Mouse (Mus musculus): ENCODE data around the gene Gtf3c2. TPM values are rescaled to one million over a fixed set of nuclear protein-coding genes. Genes with fewer than 3 reads are reported as not detected.

Gene Gtf3c2
- polyA plus RNA-seq, 1 experiment from 2014 or later, result 78.2 TPM

Other genes starting within 250 kb of the Gtf3c2 start
- 2.1 and 3.3 TPM in 2 replicates for gene Cgref1, start 234.6 kb downstream of the Gtf3c2 start, polyA plus RNA-seq (2015; fragmentation: Nextera tagmentation; extraction: Ambion mirVana)
- gene Preb, start 219.8 kb downstream of the Gtf3c2 start, polyA plus RNA-seq (2015; fragmentation: Nextera tagmentation; extraction: Ambion mirVana), result 125 and 129 TPM in 2 replicates
- 0.21 and 0.40 TPM in 2 replicates for gene Tcf23, start 211.5 kb downstream of the Gtf3c2 start, polyA plus RNA-seq (2015; fragmentation: Nextera tagmentation; extraction: Ambion mirVana)
- 170 and 172 TPM in 2 replicates for gene Atraid, start 131.8 kb downstream of the Gtf3c2 start, polyA plus RNA-seq (2015; fragmentation: Nextera tagmentation; extraction: Ambion mirVana)
- gene Slc5a6, start 131.2 kb downstream of the Gtf3c2 start, polyA plus RNA-seq (2015; fragmentation: Nextera tagmentation; extraction: Ambion mirVana), result 6.1 and 8.2 TPM in 2 replicates
- 19.8 and 23.7 TPM in 2 replicates for gene Cad, start 125.4 kb downstream of the Gtf3c2 start, polyA plus RNA-seq (2015; fragmentation: Nextera tagmentation; extraction: Ambion mirVana)
- gene Dnajc5g, start 73.9 kb downstream of the Gtf3c2 start, polyA plus RNA-seq (2015; fragmentation: Nextera tagmentation; extraction: Ambion mirVana), result not detected in 2 replicates
- gene Slc30a3, start 71.9 kb downstream of the Gtf3c2 start, polyA plus RNA-seq (2015; fragmentation: Nextera tagmentation; extraction: Ambion mirVana), result 0.25 and 0.54 TPM in 2 replicates
- 0.65 and 2.3 TPM in 2 replicates for gene Trim54, start 63.4 kb downstream of the Gtf3c2 start, polyA plus RNA-seq (2015; fragmentation: Nextera tagmentation; extraction: Ambion mirVana)
- gene Ucn, start 41.3 kb downstream of the Gtf3c2 start, polyA plus RNA-seq (2015; fragmentation: Nextera tagmentation; extraction: Ambion mirVana), result not detected in 2 replicates
- gene Mpv17, start 25.9 kb downstream of the Gtf3c2 start, polyA plus RNA-seq (2015; fragmentation: Nextera tagmentation; extraction: Ambion mirVana), result 59.0 and 61.3 TPM in 2 replicates
- gene Gm29609, start 233 bp downstream of the Gtf3c2 start, polyA plus RNA-seq (2015; fragmentation: Nextera tagmentation; extraction: Ambion mirVana), result 1.5 and 1.9 TPM in 2 replicates
- gene Snx17, start 13.1 kb upstream of the Gtf3c2 start, polyA plus RNA-seq (2015; fragmentation: Nextera tagmentation; extraction: Ambion mirVana), result 144 and 145 TPM in 2 replicates
- gene Eif2b4, start 13.3 kb upstream of the Gtf3c2 start, polyA plus RNA-seq (2015; fragmentation: Nextera tagmentation; extraction: Ambion mirVana), result 58.9 and 64.2 TPM in 2 replicates
- gene Zfp513, start 22.2 kb upstream of the Gtf3c2 start, polyA plus RNA-seq (2015; fragmentation: Nextera tagmentation; extraction: Ambion mirVana), result 5.8 and 6.6 TPM in 2 replicates
- gene Ppm1g, start 40.5 kb upstream of the Gtf3c2 start, polyA plus RNA-seq (2015; fragmentation: Nextera tagmentation; extraction: Ambion mirVana), result 122 and 126 TPM in 2 replicates
- 152 and 162 TPM in 2 replicates for gene Nrbp1, start 60.7 kb upstream of the Gtf3c2 start, polyA plus RNA-seq (2015; fragmentation: Nextera tagmentation; extraction: Ambion mirVana)
- gene Gm9970, start 61.1 kb upstream of the Gtf3c2 start, polyA plus RNA-seq (2015; fragmentation: Nextera tagmentation; extraction: Ambion mirVana), result 0.57 and 0.60 TPM in 2 replicates
- gene Krtcap3, start 71.5 kb upstream of the Gtf3c2 start, polyA plus RNA-seq (2015; fragmentation: Nextera tagmentation; extraction: Ambion mirVana), result 38.9 and 40.8 TPM in 2 replicates
- gene Ift172, start 111.0 kb upstream of the Gtf3c2 start, polyA plus RNA-seq (2015; fragmentation: Nextera tagmentation; extraction: Ambion mirVana), result 41.6 and 44.3 TPM in 2 replicates
- gene Fndc4, start 115.9 kb upstream of the Gtf3c2 start, polyA plus RNA-seq (2015; fragmentation: Nextera tagmentation; extraction: Ambion mirVana), result 28.7 and 34.5 TPM in 2 replicates
- 0.38 and 1.0 TPM in 2 replicates for gene Gckr, start 117.3 kb upstream of the Gtf3c2 start, polyA plus RNA-seq (2015; fragmentation: Nextera tagmentation; extraction: Ambion mirVana)